Mouse (Mus musculus): ENCODE results near the gene Rnf103. TPM values are rescaled to one million over a fixed set of nuclear protein-coding genes. Genes with fewer than 3 reads are reported as not detected.

The Rnf103 gene
- total RNA-seq, 2 experiments from 2014 or later: 6.8 to 12.9 TPM

Other genes with a start within 250 kb of the Rnf103 start
- 35.7 and 49.9 TPM in 2 replicates for gene Krcc1, start 222.2 kb upstream of the Rnf103 start, total RNA-seq (2014; fragmentation: Nextera tagmentation)
- gene Krcc1, start 222.2 kb upstream of the Rnf103 start, total RNA-seq (2017): 75.0 and 113 TPM in 2 replicates
- not detected in 2 replicates for gene Smyd1, start 171.7 kb upstream of the Rnf103 start, total RNA-seq (2014; fragmentation: Nextera tagmentation)
- gene Smyd1, start 171.7 kb upstream of the Rnf103 start, total RNA-seq (2017): not detected in 2 replicates
- gene Cd8b1, start 171.1 kb upstream of the Rnf103 start, total RNA-seq (2014; fragmentation: Nextera tagmentation): 0.49 TPM in 1 of 2 replicates, not detected in the other
- not detected in 2 replicates for gene Cd8b1, start 171.1 kb upstream of the Rnf103 start, total RNA-seq (2017)
- not detected in 2 replicates for gene Cd8a, start 120.5 kb upstream of the Rnf103 start, total RNA-seq (2014; fragmentation: Nextera tagmentation)
- gene Cd8a, start 120.5 kb upstream of the Rnf103 start, total RNA-seq (2017): not detected in 2 replicates
- gene Rmnd5a, start 53.3 kb upstream of the Rnf103 start, total RNA-seq (2014; fragmentation: Nextera tagmentation): 31.3 and 40.0 TPM in 2 replicates
- 42.5 and 99.0 TPM in 2 replicates for gene Rmnd5a, start 53.3 kb upstream of the Rnf103 start, total RNA-seq (2017)
- gene Chmp3, start 49.9 kb downstream of the Rnf103 start, total RNA-seq (2014; fragmentation: Nextera tagmentation): 46.1 and 47.3 TPM in 2 replicates
- gene Chmp3, start 49.9 kb downstream of the Rnf103 start, total RNA-seq (2017): 99.9 and 113 TPM in 2 replicates
- gene Kdm3a, start 139.1 kb downstream of the Rnf103 start, total RNA-seq (2014; fragmentation: Nextera tagmentation): 43.2 and 44.9 TPM in 2 replicates
- 24.1 and 30.4 TPM in 2 replicates for gene Kdm3a, start 139.1 kb downstream of the Rnf103 start, total RNA-seq (2017)
- gene Reep1, start 213.7 kb downstream of the Rnf103 start, total RNA-seq (2014; fragmentation: Nextera tagmentation): not detected in 2 replicates
- 0.34 TPM in 1 of 2 replicates, not detected in the other for gene Reep1, start 213.7 kb downstream of the Rnf103 start, total RNA-seq (2017)

Data from megakaryocyte-erythroid progenitor cell, adult 5-6 weeks (primary cell).